Mouse (Mus musculus): Measurements from ENCODE around the gene Robo3.

Gene Robo3

DNA sequence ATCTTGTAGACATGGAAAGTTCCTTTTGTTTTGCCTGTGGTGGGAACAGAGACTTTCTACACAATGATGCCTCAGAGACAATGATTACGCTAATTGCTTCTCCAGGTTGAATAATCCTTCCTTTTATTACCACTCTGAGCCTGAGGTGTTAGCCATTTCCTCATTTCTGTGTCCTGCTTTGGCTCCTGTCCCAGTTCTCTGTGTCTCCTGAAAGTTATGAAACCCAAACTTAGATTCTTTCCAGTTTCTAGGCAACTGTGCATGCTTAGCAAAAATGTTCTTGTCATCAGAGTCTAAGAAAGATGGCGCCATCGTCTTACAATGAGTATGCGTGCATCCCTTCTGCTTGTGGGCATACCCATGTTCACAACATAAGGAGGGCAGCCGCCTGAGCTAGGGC lies 57.3 kb downstream of the Robo3 start:
- in situ Hi-C loops (cut with MboI, MseI) = no loop called here

GRCm38 (mm10) chr9:37371232-37371801 lies 61.7 kb downstream of the Robo3 start:
- in situ Hi-C loops (cut with MboI, MseI) = no loop called here

DNA sequence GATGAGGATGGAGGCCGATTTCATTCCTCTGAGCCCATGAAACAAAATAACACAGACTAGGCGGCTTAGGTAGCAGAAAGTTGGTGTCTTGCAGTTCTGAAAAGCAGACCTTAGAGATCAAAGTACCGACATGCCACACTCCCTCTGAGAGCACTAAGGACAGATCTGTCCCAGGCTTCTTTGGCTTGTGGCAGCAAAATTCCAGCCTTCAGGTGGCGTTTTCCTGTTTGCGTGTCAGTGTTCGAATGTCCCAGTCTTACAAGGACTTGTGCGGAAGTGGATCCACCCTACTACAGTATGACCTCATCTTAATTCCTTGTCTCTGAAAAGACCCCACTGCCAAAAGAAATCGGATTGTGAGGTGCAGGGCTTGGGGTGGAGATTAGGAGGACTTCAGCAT lies 64.2 kb downstream of the Robo3 start:
- in situ Hi-C loops (cut with MboI, MseI) = no loop called here

DNA sequence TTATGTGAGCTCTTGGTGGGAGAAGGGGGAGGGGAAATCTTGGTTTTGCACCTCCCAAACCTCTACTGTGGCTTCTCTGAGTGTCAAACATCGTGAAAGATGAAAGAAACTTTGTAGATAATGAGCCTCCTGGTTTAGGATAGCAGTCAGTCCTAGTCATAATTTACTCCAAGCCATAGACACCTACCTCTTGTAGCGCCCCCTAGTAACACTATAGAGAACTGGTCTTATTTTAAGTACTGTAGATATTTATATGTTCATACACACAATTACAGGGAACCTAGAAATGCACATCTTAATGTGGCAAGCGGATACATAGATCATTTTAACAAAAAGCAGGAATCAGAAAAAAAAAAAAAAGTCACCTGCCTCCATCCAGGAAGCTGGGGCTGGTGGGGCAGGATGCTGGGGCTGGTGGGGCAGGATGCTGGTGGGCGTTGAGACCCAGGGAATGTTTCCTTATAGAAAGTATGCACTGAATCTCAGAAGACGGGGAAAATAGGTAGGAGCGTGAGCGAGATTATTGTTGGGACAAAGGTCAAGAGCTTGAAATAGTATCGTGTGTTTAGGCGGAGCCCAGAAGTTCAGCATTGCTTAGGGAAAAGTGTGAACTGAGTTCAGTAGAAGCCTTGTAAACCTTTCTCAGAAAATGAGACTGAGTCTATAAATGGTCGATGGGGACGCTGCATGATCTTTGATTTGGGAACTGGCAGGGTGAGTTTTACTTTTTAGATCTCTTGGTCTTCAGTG lies 64.8 kb downstream of the Robo3 start:
- in situ Hi-C loops (cut with MboI, MseI) = no loop called here

DNA sequence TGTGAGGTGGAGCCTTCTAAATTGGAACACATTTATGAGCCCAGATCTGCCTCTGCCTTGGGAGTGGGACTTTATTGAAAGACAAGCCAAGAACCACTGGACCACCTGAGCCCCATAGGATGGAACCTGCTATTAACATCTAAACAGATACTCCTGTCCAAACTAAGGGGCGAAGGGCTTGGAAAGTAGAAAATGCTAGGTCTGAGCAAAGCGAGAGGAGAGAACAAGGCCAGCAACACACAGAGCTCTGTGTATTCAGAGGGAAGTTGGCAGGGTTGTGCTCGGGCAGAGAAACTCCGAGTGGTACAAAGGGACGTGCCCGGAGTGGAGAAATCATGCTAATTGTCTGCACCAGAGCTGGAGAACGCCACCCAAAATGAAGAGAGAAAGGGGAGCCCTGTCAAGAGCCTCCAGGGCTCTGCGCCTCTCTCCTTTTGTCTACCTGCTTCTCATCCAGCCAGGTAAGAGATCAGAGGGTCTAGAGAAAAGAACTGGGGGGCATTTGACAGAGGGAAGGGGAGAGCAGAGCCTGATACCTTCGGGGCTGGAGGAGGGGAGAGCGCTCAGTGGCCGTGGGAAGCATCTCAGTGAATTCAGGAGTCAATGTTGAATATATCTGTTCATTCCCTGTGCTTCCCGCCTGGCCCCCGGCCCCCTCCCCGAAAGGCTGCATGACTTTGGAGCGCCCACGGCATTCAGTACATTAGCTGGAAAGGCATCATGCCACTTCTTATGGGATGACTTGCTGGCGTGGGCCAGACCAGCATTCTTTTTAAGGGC lies 65.6 kb downstream of the Robo3 start, which contains the start of gene Hepacam:
Gene Hepacam (plus strand): TSS at position 51 of the 780 bp plus-strand sequence.
- in situ Hi-C loops (cut with MboI, MseI) = no loop called here

DNA sequence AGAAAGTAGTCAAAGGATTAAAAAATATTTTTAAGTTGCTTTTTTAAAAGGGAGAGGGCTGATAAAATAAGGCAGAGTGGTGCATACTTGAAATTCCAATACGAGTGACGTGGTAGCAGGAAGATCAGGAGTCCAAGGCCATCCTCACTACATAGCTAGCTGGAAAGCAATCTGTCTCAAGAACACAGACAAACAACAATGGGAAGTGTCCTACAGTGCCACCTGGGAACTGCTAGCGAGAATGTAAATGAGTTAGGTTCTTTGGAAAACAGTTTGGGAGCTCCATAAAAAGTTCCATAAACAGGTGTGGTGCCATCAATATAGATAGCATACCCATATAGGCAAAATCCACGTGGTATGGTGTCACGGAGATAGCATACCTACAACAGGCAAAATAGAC lies 67.3 kb downstream of the Robo3 start:
- in situ Hi-C loops (cut with MboI, MseI) = no loop called here

Data from regulatory T cell (primary cell).